ENCODE assay signal across 24 mouse cellular contexts in the genomic region with DNA sequence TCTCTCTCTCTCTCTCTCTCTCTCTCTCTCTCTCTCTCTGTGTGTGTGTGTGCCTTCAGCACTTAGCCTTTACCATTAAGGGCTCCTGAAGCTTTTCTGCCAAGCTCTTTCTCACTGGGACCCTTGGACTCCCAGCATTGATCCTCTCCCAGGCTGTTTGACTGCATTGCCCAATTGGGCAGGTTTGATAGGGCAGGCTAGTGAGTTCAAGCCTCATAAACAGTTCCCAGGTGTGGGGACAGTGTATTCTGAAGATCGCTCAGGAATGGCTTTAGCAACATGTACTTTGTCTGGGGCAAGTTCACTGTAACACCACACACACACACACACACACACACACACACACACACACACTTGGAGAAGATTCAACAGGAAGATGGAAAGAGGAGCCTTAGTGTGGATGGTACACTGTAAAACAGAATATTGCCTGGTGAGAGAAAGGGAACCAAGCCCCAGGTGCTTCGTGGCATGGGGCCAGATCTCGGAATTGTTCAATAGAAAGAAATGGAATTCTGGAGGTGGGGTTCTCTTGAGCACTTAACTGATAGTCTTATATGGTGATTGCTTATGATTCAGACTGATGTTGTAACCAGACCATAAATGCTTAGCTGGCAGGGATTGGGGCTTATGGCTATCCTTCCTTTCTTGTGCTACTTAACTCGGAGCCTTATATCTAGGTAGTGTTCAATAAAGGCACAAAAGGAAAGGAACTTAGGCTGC.
DNase-seq lines count a peak whose midpoint lies in the region; ATAC-seq lines count a peak whose summit lies in the region.
"Had no signal": no experiment of that assay in that cellular context is flagged by ENCODE, and none has a peak within 500 bp of the region (broad histone marks: within the 10 kb centered on the region; RNA-seq: fewer than 3 reads in every experiment).

No protein-coding gene starts in this region.

- 0 out of 2 replicates have a peak overlapping the region, but pooled peaks have one; percentile 36 for H3K27ac ChIP-seq in liver, embryonic 12.5 days
- H3K27ac ChIP-seq in stomach, embryonic 15.5 days: no peak overlapping the region
- H3K27ac ChIP-seq: forebrain, embryonic 15.5 days; heart, embryonic 15.5 days; hindbrain, postnatal 0 days; limb, embryonic 12.5 days; macrophage; midbrain, embryonic 10.5 days had no signal

- peaks cover 14% of the 10 kb centered on the region for H3K4me1 ChIP-seq in liver, embryonic 12.5 days
- peaks cover 8% of the 10 kb centered on the region for H3K4me1 ChIP-seq in stomach, embryonic 15.5 days

- H3K27me3 ChIP-seq in liver, embryonic 12.5 days (replicated peaks): peaks cover 17% of the 10 kb centered on the region
- H3K27me3 ChIP-seq in stomach, embryonic 15.5 days (replicated peaks): no peaks in the 10 kb centered on the region
- H3K27me3 ChIP-seq: forebrain, embryonic 15.5 days; heart, embryonic 15.5 days; limb, embryonic 12.5 days; Patski had no signal

- no peaks in the 10 kb centered on the region for H3K36me3 ChIP-seq in liver, embryonic 12.5 days
- no peaks in the 10 kb centered on the region for H3K36me3 ChIP-seq in stomach, embryonic 15.5 days
- H3K36me3 ChIP-seq: forebrain, embryonic 15.5 days; heart, embryonic 15.5 days; limb, embryonic 12.5 days; midbrain, embryonic 10.5 days had no signal

- peak; percentile 48; the same call in 1 of the 2 replicates for ATAC-seq in liver, embryonic 12.5 days
- ATAC-seq in stomach, embryonic 15.5 days (ENCODE audit: insufficient read depth, low FRiP score, low read depth): peak; percentile 72; the same call in 1 of the 2 replicates
- ATAC-seq: forebrain, embryonic 15.5 days; hindbrain, postnatal 0 days; Patski had no signal

- DNase-seq in adrenal gland, adult 2 months: peak; percentile 19
- DNase-seq in adrenal gland, adult 8-10 months: no peak
- peak; percentile 53 for DNase-seq in testis, postnatal 10 days (ENCODE audit: low spot score)
- DNase-seq in testis, postnatal 14 days (ENCODE audit: low spot score): no peak
- DNase-seq in right cerebral cortex, postnatal 4 days: no peak
- DNase-seq in ovary, adult 18-20 months (ENCODE audit: low spot score): no peak
- DNase-seq: adrenal gland, postnatal 14 days; cerebellum, postnatal 14 days; embryo, embryonic 11 days; gastrocnemius, postnatal 25 days; kidney, adult 8-10 months; kidney, postnatal 25 days; right cerebral cortex, adult 18-20 months; spleen, adult 18-20 months; thymus, postnatal 25 days had no signal

- 69% methylated on average over 4 of the region's 4 CpGs for WGBS in liver, embryonic 12.5 days (ENCODE audit: insufficient replicate concordance)
- WGBS in stomach, embryonic 15.5 days: 75% methylated on average over 4 of the region's 4 CpGs

- H3K4me3 ChIP-seq in liver, embryonic 12.5 days: no peak overlapping the region
- H3K4me3 ChIP-seq in stomach, embryonic 15.5 days (replicated peaks): no peak overlapping the region
- H3K4me3 ChIP-seq: forebrain, embryonic 15.5 days; heart, embryonic 15.5 days; limb, embryonic 12.5 days; midbrain, embryonic 10.5 days had no signal

- H3K4me2 ChIP-seq in liver, embryonic 12.5 days: no peak overlapping the region
- no peak overlapping the region for H3K4me2 ChIP-seq in stomach, embryonic 15.5 days
- H3K4me2 ChIP-seq: forebrain, embryonic 15.5 days; heart, embryonic 15.5 days; limb, embryonic 12.5 days had no signal

- H3K9me3 ChIP-seq in liver, embryonic 12.5 days (replicated peaks): 0 out of 2 replicates have a peak, but pooled peaks cover 2% of the 10 kb centered on the region
- no peaks in the 10 kb centered on the region for H3K9me3 ChIP-seq in stomach, embryonic 15.5 days
- H3K9me3 ChIP-seq: forebrain, embryonic 15.5 days; heart, embryonic 15.5 days; midbrain, embryonic 10.5 days had no signal

- no peak overlapping the region for H3K9ac ChIP-seq in liver, embryonic 12.5 days
- no peak overlapping the region for H3K9ac ChIP-seq in stomach, embryonic 15.5 days
- H3K9ac ChIP-seq: forebrain, embryonic 15.5 days; heart, embryonic 15.5 days; limb, embryonic 12.5 days had no signal

Comparison
In these comparisons a context has a peak if more than half of its experiments do, and no peak if none do; other contexts are left out.
1. DNase-seq: peak in adrenal gland, adult 2 months (single experiment) and testis, postnatal 10 days (single experiment); none in adrenal gland, adult 8-10 months (single experiment), testis, postnatal 14 days (single experiment), right cerebral cortex, postnatal 4 days (single experiment) and ovary, adult 18-20 months (single experiment).